Mouse (Mus musculus) CD4-positive, CD25-positive, alpha-beta regulatory T cell, adult 2 months (primary cell): ENCODE results near the gene Prune1.

Experiments used
- DNase-seq: peaks from one replicate; pipeline ENCODE4 v3.0.0-alpha.2; 2012; ENCODE audit warnings: low read depth, low spot score

Prune1 gene

GRCm38 (mm10) chr3:95239022-95239421 lies 42.9 kb downstream of the Prune1 start:
- peak; percentile 40 for DNase-seq

GRCm38 (mm10) chr3:95237541-95238099 lies 44.3 kb downstream of the Prune1 start:
- DNase-seq: no peak

GRCm38 (mm10) chr3:95235386-95236301 lies 46.2 kb downstream of the Prune1 start:
- no peak for DNase-seq

DNA sequence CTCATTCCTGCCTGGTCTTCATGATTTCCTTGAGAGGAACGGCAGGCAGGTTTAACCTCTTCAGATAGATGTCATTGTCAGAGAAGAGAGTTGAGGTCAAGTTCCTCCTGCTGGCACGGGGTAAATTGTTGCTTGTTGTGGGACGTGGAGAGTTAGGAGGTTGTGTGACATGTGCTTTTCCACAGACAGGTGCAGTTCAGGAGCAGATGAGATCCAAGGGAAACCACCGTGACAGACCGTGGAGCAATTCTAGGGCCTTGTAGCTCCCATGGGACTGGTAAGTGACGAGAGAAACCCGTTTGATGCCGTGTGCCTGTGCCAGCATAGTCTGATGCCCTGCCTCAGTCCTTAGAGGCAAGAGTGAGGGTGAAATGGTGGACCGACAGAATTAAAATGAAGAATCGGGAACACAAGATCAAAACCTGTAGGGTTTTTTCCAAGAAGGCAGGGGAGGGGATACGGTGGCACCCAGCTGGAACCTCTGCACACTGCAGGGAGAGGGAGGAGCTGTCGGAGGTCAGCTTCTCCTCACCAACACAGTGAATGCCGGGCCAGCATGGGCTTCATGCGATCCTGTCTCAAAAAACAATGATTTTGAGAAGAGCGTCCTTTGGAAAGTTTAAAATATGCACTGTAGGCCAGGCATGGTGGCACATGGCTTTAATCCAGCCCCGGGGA lies 48.4 kb downstream of the Prune1 start:
- no peak for DNase-seq

GRCm38 (mm10) chr3:95232771-95233170 lies 49.1 kb downstream of the Prune1 start:
- no peak for DNase-seq

DNA sequence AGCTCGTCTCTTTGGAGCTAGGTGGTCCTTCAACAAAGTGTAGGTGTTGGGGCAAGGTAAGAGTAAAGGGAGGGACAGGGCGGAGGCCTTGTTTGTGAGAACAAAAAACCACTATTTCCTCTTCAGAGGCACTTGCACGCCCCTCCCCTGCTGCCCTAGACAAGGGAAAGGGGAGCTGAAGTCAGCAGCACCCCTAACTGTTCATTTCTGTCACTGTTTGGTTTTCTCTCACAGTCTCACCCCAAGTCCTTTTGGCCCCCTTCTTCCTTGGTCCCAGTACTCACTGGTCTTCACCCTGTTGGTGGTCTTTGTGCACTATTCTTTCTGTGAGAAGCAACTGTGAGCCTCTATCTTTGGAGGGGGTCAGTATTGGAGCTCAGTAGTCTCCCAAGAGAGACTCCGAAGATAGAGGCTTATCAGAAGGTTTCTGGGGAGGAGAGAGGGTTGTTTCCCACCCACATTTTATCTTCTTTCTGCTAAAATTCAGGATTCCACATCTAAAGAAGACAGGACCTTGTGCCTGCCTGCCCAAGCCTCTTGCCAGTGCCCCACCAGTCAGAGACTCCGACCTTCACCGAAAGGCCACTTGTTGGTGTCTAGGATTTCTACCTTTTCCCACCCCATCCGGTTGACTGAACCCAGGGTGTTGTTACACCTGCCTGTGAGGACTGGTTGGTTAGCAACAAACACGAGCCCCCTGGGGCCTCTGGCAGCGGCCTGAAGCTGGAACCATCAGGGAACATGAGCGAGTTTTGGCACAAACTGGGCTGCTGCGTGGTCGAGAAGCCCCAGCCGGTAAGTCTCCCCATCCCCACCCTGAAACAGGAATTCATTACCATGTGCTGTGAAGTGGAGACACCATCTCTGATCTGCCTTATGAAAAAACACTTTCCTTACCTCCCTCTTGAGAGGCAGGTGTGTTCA lies 50.3 kb downstream of the Prune1 start, which contains the start of gene Mllt11:
TSS of gene Mllt11 (minus strand) at position 874 of the 924 bp plus-strand sequence.
- peak; percentile 70 for DNase-seq

GRCm38 (mm10) chr3:95230495-95231297 lies 51.2 kb downstream of the Prune1 start:
- no peak for DNase-seq

DNA sequence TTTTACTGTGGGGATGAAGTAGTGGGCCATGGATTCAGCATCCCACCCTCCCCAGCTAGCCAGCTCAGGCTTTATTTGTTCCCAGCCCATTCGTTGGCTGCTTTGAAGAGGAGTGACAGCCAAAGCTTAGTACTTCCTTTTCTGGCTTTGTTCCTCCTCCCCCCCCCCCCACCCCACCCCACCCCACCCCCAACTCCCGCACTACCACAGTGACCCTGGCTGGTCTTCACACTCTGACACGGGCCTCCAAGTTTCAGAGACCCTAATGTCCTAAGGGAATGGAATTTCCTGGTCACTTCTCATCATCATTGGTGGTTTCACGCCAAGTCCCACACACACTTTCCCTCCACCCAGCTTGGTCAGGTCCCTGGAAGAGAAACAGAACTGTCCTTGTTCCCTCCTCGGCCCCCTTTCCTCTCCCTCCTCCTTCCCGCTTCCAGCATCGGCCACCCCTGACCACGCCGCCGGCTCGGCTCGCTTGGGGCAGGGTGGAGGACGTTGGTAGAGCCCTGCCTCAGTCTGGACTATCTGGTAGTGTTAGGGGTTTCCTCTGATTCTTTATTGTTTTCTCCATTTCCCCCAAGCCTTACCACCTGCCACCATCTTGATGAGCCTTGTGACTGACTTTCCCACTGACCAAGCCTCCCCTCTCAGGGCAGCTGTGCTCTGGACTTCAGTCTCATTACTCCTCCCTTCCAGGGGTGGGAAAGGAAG lies 51.9 kb downstream of the Prune1 start:
- peak; percentile 31 for DNase-seq

GRCm38 (mm10) chr3:95228894-95229780 lies 52.7 kb downstream of the Prune1 start:
- peak; percentile 47 for DNase-seq

DNA sequence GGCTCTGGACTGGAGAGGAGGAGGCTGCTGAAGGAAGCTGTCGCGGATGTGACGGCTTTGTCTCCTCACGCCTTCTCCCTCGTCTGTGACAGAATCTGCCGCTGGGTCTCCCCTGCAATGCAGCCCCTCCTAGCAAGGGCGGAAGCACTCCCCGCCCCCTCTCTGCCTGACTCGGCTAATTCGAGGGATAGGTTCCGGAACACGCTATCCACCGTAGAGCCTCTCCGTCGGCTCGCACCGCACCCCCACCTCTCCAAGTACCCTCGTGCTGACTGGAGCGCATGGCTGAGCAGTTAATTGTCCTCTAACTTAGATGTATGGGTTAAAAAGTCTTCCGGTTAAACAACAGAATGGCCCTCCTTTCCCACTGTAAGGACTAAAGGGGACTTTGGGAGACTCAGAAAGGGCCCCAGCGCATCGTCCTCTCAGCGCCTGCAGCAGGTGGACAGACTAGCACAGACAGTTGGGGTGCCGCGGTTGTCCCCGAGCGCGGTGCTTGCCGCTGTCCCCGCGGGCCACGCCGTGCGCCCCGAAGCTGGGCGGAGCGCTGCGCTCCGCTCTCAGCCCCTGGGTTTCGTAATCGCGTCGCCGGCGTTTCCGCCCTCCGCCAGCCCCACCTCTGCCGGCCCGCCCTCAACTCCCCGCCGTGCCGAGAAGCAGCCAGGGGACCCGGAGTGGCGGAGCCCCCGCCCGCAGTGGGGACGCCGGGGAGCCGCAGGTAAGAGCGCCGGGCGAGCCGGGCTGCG lies 53.6 kb downstream of the Prune1 start, which contains the start of gene Cdc42se1:
TSS of gene Cdc42se1 (plus strand) at position 585 of the 746 bp plus-strand sequence.
- DNase-seq: peak; percentile 92

GRCm38 (mm10) chr3:95227214-95227613 lies 54.7 kb downstream of the Prune1 start:
- no peak for DNase-seq

GRCm38 (mm10) chr3:95224295-95224694 lies 57.6 kb downstream of the Prune1 start:
- DNase-seq: no peak

DNA sequence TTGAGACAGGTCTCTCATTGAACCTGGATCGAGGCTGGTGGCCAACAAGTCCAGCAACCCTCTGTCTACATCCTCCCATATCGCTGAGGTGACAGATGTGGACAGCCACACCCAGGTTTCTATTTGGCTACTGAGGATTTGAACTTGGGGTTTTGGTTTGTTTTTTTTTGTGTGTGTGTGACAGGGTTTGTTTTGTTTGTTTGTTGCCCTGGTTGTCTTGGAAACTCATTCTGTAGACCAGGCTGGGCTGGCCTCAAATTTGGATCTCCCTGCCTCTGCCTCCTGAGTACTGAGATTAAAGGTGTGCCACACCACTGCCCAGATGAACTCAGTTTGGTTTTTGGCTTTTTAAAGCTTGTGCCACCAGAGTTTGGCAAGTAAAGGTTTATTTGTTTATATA lies 58.8 kb downstream of the Prune1 start:
- peak; percentile 32 for DNase-seq

- DNase-seq: no peak
Measured at GRCm38 (mm10) chr3:95218466-95219137, 63.3 kb downstream of the Prune1 start.

- DNase-seq: peak; percentile 94
Measured at GRCm38 (mm10) chr3:95217255-95218134, 64.4 kb downstream of the Prune1 start, which contains the start of gene Gabpb2. Gabpb2 (minus strand) TSS chr3:95217916.

DNA sequence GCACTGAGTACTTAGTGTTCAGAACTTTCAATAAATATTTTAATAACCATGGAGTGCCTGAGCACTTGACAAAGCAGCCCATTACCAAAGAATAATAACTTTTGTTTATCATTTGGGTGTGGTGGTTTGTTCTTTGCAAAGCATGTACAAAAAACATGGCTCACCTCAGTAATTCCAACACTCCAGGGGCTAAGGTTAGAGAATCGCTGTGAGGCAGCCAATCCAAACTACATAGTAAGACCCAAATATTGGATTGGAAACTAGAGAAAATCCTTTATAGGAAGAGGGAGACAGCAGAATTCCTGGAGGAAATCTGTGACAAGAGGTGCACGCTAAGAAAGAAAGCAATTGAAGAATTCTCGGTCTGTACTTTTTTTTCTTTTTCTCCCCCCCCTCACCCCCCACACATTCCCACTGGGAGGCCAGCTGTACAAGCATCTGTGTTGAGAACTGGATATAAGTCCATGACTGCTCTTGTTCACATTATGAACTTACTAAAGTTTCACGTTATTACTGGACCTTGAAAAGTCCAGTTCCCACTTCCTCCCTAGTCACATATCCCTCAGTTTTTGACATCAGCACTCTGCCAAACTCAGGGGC lies 65.1 kb downstream of the Prune1 start:
- no peak for DNase-seq
